Mouse (Mus musculus): Measurements from ENCODE around the gene Rpsa.

The Rpsa gene

DNA sequence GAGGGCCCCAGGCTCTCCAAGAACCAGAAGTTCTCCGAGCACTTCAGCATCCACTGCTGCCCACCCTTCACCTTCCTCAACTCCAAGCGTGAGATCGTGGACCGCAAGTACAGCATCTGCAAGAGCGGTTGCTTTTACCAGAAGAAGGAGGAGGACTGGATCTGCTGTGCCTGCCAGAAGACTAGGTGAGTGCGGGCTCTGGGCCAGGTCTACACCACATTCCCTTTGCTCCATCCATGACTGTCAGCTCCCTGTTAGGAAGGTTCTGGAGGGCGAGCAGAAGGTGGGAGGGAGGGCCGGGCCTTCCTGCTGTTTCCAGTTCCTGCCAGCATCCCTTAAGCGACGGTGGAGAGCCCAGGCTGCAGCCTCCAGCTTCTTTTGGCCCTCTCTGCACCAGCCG is 40.3 kb downstream of the Rpsa start:
- DNase-seq (ENCODE audit: low spot score), result no peak

DNA sequence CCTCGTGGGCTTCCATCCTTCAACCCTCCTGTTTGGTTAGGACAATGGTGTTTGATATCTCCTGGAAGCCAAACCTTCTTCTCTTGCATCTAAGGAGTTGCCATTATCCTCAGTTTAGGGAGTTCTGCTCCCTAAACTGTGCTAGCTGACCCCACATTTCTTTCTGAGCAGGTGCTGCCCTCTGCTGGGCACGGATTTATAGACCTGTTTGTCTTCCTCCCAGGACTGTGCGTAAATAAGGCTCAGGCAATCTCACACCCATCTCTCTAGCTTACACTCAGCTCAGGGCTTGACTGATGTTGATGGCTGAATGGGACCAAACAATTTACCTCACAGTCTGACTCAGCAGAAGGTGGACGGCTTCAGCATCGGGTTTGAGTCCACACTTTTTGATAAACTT is 43.8 kb downstream of the Rpsa start:
- DNase-seq (ENCODE audit: low spot score), result peak; percentile 40

DNA sequence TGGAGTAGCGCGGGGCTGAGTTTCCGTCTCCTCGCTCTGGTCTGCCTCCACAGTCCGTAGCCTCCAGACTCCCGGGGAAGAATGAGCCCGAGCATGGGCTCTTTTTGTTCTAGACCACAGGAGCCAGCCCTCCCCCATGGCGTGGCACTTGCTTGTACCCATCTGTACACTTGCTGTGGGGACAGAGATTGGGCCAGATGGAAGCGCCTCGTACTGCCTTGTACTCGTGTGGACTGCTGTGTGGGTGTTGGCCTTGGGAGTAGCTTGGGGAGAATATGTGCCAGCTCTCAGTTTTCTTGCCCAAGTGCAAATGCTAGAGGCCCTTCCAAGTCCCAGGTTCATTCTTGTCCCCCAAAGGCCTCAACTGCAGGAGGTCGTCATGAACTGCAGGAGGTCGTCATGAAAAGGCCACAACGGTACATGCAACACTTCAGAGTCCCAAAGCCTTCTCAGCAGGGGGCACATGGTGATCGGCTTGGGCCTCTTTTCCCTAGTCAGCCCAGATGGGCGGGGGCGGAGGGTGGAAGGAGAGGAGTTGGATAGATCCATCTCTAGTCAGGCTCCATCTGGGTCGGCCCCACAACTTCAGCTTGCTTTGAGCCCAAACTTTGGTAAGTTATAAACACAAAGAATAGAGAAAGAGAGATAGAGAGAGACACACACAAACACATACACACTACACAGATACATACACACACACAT is 47.1 kb downstream of the Rpsa start:
- no peak for DNase-seq (ENCODE audit: low spot score)

DNA sequence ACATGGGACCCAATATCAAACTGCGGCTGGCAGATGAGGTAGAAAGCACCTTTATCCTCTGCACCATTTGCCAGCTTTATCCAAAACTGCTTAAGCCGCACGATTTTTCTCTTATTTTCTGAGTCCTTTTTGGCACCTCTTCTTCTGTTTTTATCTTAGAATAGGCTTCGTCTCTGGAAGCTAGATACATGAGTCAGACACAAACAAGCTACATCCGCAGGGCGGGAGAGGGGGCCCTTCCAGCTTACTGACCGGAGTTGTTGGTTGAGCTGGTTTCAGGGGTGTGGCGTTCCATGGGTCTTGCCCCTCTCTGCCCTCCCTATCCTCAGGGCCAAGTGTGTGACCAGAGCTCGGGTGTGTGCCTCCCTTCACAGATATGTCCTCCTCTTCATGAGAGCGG is 51.3 kb downstream of the Rpsa start:
- DNase-seq (ENCODE audit: low spot score), result no peak
